Mouse (Mus musculus) ES-E14 (cell line): ENCODE results near the gene Cmip. TPM values are rescaled to one million over a fixed set of nuclear protein-coding genes. Genes with fewer than 3 reads are reported as not detected.

Experiments used
- DNase-seq: peaks from one replicate; pipeline ENCODE4 v3.0.0-alpha.2; 2013; ENCODE audit warnings: low read depth, low spot score
- H3K27ac ChIP-seq: 2 replicates; pipeline ENCODE4 v1.5.1; 2012; ENCODE audit warnings: low read depth, mild to moderate bottlenecking, low read length, moderate library complexity, mixed read lengths; ENCODE audit not compliant: poor library complexity, insufficient read depth, severe bottlenecking
- H3K36me3 ChIP-seq: 2 replicates; pipeline ENCODE4 v1.6.1; 2012; ENCODE audit warnings: mild to moderate bottlenecking, low read length, moderate library complexity, mixed read lengths; ENCODE audit not compliant: control insufficient read depth, poor library complexity, insufficient read depth, severe bottlenecking
- H3K4me1 ChIP-seq, 2 experiments: fragments of 150-350 bp in 1 of 2; sonication (generic) in 1 of 2; 2 replicates each; pipeline ENCODE4 v1.6.1; 2012; ENCODE audit warnings: low read length in 2 of 2, mild to moderate bottlenecking in 1 of 2, mixed read lengths in 1 of 2; ENCODE audit not compliant: control insufficient read depth in 2 of 2, insufficient read depth in 2 of 2, poor library complexity in 1 of 2
- H3K4me3 ChIP-seq, 2 experiments: fragments of 150-350 bp in 1 of 2; sonication (generic) in 1 of 2; 2 replicates each; pipeline ENCODE4 v1.5.1; 2012; ENCODE audit warnings: low read length in 2 of 2, low read depth in 1 of 2, mild to moderate bottlenecking in 1 of 2, mixed read lengths in 1 of 2; ENCODE audit not compliant: insufficient read depth in 1 of 2, poor library complexity in 1 of 2, severe bottlenecking in 1 of 2
- H3K9ac ChIP-seq: 2 replicates; pipeline ENCODE4 v1.6.1; 2012; ENCODE audit warnings: low read depth, mild to moderate bottlenecking, low read length, mixed read lengths; ENCODE audit not compliant: poor library complexity, insufficient read depth, severe bottlenecking
- H3K9me3 ChIP-seq: fragments of 150-350 bp; sonication (generic); 2 replicates; pipeline ENCODE4 v1.6.1; 2012; ENCODE audit warnings: low read depth, mild to moderate bottlenecking, low read length; ENCODE audit not compliant: control insufficient read depth, insufficient read depth
- CHD2 ChIP-seq: IDR thresholded peaks from 2 replicates; pipeline ENCODE4 v1.6.1; 2014; ENCODE audit warnings: mild to moderate bottlenecking, low read depth, low read length, inconsistent platforms
- HCFC1 ChIP-seq: IDR thresholded peaks from 2 replicates; pipeline ENCODE4 v1.6.1; 2012; ENCODE audit warnings: low read length, inconsistent platforms, borderline replicate concordance; ENCODE audit not compliant: insufficient read depth
- MAFK ChIP-seq: IDR thresholded peaks from 2 replicates; pipeline ENCODE4 v1.6.1; 2014; ENCODE audit warnings: mild to moderate bottlenecking, low read depth, low read length, inconsistent platforms; ENCODE audit not compliant: insufficient read depth
- ZC3H11A ChIP-seq: IDR thresholded peaks from 2 replicates; pipeline ENCODE4 v1.6.1; 2012; ENCODE audit warnings: low read depth, mild to moderate bottlenecking, inconsistent platforms, low read length, borderline replicate concordance
- ZNF384 ChIP-seq: IDR thresholded peaks from 2 replicates; pipeline ENCODE4 v1.6.1; 2012; ENCODE audit warnings: low read depth, low read length, inconsistent platforms
- in situ Hi-C, 2 experiments: fragments of 600-800 bp; cut with MboI; formaldehyde crosslinking; loops; one replicate each; pipeline ENCODE4 v1.15.1; 2025; ENCODE audit warnings: low sequenced_read_pairs in 2 of 2, inconsistent platforms in 1 of 2; ENCODE audit not compliant: unreplicated experiment in 2 of 2
- total RNA-seq: library from RNA; depleted of rRNA; stranded (reverse); fragments of 300-350 nt; gene quantifications from 2 replicates; pipeline ENCODE4 v1.2.3, GENCODE M21; 2012

Cmip gene
- total RNA-seq, 1 experiment, result 26.3 TPM

DNA sequence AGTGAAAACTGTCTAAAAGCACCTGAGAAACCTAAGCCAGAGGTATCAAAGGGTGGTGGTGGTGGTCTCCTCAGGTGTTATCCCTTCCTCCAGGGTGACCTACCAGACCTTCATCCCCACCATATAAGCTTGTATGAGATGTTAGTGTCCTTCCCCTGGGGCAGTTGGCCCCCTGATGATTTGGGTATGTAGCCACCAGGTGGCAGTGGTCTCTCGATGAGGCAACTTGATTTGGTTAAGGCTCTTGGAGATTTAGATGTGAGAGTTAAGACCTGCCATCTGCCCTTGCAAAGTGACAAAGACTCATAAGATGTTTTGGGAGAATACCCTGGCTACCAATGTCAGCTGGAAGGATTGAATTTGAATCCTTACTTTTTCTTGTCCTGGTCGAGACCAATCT, 129.3 kb downstream of the Cmip start:
- Histone ChIP-seq H3K4me1 (peaks cover 0 to 12% of the 10 kb centered on the region in 2 experiments; a peak in 1 of 4 replicates), H3K9me3 (no peaks in the 10 kb centered on the region), H3K36me3 (peaks cover 6% of the 10 kb centered on the region; the same call in 1 of the 2 replicates), H3K9ac (no peak overlapping the region), H3K27ac (no peak overlapping the region), H3K4me3 (no peak overlapping the region)
- no peak for DNase-seq
- in situ Hi-C loops, result no loop called here
- no peak for TF ChIP-seq CHD2
- no peak for TF ChIP-seq HCFC1
- TF ChIP-seq ZNF384, result no peak
- TF ChIP-seq MAFK, result no peak
- TF ChIP-seq ZC3H11A, result no peak

DNA sequence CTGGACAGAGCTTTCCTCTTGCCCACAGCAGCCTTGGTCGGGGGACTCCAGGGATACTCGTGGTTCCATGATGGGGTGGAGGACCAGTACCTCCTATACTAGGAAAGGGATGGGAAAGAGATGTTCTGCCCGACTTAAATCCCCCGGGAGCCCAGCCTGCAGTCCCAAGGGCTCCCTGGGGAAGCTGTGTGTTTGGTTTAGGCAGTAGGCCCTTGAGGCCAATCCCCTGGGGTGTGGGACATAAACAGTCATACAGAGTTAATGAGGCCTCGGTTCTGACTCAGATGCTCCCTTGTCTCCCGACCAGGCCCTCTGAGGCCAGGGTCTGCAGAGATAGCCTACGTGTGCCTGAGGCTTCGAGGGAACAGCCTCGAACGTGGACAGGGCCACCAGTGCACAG, 130.8 kb downstream of the Cmip start:
- Histone ChIP-seq H3K27ac (no peak overlapping the region), H3K36me3 (peaks cover 6% of the 10 kb centered on the region; the same call in 1 of the 2 replicates), H3K4me3 (no peak overlapping the region), H3K9me3 (no peaks in the 10 kb centered on the region), H3K9ac (no peak overlapping the region), H3K4me1 (peaks cover 2 to 13% of the 10 kb centered on the region in 2 experiments; a peak in 2 of 4 replicates)
- in situ Hi-C loops, result no loop called here
- no peak for TF ChIP-seq HCFC1
- no peak for TF ChIP-seq ZC3H11A
- TF ChIP-seq CHD2, result no peak
- TF ChIP-seq MAFK, result no peak
- TF ChIP-seq ZNF384, result no peak
- no peak for DNase-seq

DNA sequence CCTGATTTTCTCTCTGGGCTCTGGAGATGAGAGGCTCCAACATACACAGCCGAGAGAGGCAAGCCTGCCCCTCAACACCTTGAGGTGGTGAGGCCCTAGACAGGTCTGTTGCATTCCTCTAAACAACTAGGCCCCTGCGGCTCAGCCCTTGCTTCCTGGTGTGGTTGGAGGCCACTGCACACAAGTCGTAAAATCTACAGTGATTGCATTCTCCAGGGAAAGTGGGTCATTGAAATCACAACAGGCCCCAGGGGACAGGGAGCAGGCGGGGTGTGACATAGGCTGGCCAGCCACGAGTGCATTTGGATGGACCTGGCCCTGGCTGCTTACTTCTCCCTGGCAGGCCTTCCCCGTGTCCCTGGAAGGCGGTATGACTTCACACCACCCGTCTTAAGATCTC, 131.5 kb downstream of the Cmip start:
- H3K27ac ChIP-seq, result no peak overlapping the region
- no peak overlapping the region for H3K9ac ChIP-seq
- peaks cover 6% of the 10 kb centered on the region; the same call in 1 of the 2 replicates for H3K36me3 ChIP-seq
- no peak for DNase-seq
- peaks cover 2 to 13% of the 10 kb centered on the region in 2 experiments; a peak in 2 of 4 replicates for H3K4me1 ChIP-seq
- in situ Hi-C loops, result no loop called here
- H3K4me3 ChIP-seq, result no peak overlapping the region
- TF ChIP-seq CHD2, result no peak
- TF ChIP-seq HCFC1, result no peak
- TF ChIP-seq MAFK, result no peak
- no peak for TF ChIP-seq ZC3H11A
- TF ChIP-seq ZNF384, result no peak
- no peaks in the 10 kb centered on the region for H3K9me3 ChIP-seq

DNA sequence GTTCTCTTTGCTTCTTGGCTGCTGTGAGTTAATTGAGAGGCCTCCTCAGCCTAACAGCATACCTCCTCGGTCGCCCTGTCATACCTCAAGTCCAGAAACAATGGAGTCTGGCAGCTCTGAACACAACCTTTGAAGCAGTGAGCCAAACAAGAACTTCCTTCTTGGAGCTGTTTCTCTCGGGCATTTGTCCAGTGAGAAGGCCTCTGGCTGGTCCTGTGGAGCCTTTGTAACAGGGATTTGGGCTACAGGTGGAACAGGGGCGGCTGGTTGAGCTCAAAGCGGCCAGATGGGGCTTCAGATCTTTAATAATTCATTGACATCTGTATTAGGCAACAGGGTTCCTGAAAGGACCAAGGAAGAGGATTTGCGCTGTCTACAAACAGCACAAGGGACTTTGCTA, 137.0 kb downstream of the Cmip start:
- TF ChIP-seq ZNF384 (no peak), HCFC1 (no peak), MAFK (no peak), ZC3H11A (no peak), CHD2 (no peak)
- H3K9ac ChIP-seq, result no peak overlapping the region
- no peak for DNase-seq
- in situ Hi-C loops, result no loop called here
- H3K4me3 ChIP-seq, result no peak overlapping the region
- peaks cover 9% of the 10 kb centered on the region; the same call in 1 of the 2 replicates for H3K36me3 ChIP-seq
- H3K4me1 ChIP-seq, result peaks cover 2 to 9% of the 10 kb centered on the region in 2 experiments; a peak in 2 of 4 replicates
- H3K9me3 ChIP-seq, result no peaks in the 10 kb centered on the region
- no peak overlapping the region for H3K27ac ChIP-seq

DNA sequence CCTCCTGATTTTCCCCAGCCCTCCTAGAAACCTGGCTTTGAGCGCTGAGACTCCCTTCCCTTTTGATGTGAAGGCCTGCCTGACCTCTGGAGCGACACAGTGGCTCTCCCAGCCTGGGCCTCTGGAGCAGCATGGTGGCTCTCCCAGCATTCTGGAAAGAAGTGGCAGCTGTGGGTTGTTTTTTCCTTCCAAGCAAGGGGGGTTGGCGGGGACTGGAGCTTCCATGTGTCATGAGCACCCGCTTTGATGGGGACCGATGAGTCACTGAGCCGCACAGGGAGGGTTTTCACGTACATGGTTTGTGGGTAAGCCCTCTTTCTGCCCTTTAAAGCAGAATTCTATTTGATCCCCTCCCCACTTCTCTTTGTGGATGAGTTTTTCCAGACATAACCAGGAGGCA, 138.2 kb downstream of the Cmip start:
- no peak overlapping the region for H3K9ac ChIP-seq
- TF ChIP-seq ZC3H11A, result no peak
- TF ChIP-seq HCFC1, result no peak
- no peaks in the 10 kb centered on the region for H3K9me3 ChIP-seq
- peaks cover 9% of the 10 kb centered on the region; the same call in 1 of the 2 replicates for H3K36me3 ChIP-seq
- no peak for DNase-seq
- H3K4me3 ChIP-seq, result no peak overlapping the region
- in situ Hi-C loops, result no loop called here
- no peak overlapping the region for H3K27ac ChIP-seq
- H3K4me1 ChIP-seq, result peaks cover 2 to 9% of the 10 kb centered on the region in 2 experiments; a peak in 2 of 4 replicates
